Mouse (Mus musculus): ENCODE data around the gene Katnb1.

Gene Katnb1

DNA sequence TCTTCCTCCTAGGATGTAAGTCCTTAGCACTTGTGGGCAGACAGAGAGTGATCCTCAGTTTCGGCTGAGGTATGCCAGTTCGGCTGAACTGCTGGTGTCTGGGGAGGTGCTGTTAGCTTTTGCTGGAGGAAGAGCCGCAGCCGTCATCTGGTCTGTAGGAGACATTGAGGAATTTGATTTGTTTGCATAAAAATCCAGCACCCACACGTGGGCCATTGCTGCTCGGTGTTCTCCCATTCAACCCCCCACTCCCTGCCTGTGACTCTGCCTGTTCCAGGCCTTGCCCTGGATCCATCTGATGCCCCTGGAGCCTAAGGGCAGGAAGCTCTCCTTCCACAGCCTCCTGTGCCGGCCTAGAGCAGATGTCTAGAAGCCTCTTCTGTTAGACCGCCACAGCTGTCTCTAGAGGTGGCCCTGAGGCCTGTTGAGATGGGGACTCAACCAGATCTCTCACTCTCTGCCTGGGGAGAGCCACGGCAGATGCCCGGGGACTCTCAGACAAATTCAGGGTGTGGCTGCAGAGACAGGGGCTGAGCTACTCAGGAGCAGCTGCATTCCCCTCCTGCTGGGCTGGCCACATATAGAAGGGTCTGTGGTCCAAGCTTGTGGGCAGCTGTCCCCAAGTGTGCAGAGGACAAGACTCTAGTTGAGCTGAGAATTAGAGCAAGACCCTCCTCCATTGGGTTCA is 3.9 kb downstream of the Katnb1 start:
- DNase-seq = no peak

DNA sequence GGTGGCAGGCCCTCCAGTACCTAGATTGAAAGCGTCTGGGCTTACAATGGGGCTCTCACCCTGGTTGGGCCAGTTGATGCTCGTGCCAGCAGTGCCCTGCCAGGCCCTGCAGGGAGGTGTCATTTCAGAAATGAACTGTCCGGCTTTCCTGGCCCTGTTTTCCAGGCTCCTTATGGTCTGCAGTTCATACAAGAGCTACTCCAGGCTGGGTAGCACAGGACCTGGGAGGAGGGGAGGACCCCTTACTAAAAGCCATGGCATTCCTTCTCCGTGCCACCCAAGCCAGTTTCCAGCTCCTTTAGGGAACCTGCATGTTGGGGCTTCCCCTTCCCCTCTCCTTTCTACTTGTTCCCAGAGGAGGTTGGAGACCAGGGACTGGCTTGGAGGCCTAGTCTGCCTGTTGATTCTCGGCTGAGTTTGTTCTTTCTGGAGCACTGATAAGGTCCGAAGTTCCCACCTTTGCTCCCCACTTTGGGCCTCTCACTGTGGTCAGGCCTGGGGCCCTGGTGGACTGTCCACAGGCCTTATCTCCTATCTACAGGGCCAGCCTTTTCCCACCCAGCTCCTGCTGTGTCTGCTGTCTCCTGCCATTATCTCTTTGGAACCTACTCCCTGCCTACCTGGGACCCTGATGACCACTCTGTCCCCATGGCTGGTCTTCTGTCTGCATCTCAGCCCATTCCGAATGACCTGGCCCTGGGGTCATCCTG is 4.6 kb downstream of the Katnb1 start:
- DNase-seq = peak; percentile 60 to 66

DNA sequence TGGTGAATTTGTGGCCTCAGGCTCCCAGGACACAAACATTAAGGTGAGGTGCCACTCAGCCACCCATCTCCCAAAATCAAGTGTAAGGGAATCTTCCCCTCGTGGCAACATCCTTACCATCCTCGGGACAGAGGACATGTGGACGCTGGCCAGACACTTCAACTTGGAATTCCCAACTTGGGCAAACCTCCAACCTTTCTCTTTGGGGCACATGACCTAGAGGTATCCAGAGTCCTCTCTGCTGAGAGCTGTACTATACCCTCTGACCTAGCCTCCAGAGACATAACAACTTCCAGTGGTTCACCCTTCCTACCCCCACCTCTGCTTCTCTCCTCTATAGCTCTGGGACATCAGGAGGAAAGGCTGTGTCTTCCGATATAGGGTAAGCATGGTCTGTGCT is 12.6 kb downstream of the Katnb1 start:
- no peak for DNase-seq

DNA sequence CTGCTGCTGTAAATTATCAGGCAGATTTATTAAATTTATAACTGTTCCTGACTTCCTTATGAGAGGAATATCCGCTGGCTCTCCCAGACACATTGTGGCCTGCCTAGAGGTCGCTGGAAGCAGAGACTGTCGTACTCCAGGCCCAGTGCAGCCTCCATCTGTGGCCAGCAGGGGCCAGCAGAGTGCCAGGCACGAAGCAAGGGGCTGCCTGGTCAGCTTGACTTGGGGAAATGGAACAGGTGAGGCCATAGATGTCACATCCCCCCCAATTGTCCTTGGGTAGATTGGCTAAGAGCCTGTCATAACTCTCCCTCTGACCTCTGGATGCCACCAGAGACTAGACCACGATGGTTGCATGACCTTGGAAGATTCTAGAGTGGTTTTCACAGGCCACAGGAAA is 18.0 kb downstream of the Katnb1 start:
- DNase-seq = peak; percentile 67 to 68

DNA sequence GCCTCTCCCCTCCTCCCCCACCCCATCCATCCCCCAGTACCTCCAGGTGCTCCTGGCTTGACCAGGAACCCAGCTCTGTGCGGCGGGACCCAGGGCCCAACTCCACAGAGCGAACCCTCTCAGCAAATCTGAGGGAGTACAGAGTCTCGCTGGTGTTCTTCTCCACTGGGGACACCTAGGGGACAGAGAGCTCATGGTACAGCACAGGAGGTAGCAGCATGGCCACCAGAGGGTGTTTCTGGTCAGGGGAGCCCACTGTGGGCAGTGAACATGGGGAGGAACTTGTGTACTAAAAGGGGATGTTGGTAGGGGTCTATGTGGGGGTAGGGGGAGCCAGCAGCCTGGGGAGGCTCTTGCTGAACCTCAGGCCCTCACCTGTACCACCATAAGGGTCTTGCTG is 21.0 kb downstream of the Katnb1 start:
- no peak for DNase-seq

DNA sequence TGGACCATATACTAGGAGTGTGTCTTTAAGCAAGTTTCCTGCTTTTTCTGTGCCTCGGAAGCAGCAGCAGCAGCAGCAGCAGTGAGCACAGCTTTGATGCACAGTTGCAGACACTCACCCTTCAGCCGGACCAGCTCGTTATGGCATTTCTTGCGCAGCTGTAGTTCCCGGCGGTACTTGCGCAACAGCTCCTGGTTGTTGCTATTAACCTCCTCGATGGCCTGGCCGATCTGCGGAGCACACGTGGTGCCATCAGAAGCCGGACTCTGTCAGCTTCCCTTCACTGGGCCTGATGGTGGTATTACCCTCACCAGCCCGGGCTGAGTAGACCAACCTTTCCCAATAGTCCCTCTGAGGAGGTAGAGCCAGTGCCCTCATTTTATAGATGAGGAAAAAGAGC is 26.3 kb downstream of the Katnb1 start:
- DNase-seq = no peak

DNA sequence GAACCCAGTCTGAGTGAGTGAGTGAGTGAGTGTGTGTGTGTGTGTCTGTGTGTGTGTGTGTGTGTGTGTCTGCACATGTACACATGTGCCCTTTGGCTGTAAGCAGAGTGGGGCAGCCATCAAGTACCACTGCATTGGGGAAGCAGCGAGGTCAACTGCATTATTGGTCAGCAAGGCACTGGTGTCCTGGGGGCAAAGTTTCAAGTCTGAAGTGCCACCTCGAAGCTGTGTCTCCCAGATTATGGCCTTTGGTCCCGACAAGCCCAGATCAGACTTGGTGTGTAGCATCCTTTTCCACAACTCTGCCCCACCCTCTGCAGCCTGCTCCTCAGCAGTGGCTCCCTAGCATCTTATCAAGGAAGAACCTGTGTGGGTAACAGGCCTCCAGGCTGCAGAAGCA is 31.6 kb downstream of the Katnb1 start:
- DNase-seq = no peak

DNA sequence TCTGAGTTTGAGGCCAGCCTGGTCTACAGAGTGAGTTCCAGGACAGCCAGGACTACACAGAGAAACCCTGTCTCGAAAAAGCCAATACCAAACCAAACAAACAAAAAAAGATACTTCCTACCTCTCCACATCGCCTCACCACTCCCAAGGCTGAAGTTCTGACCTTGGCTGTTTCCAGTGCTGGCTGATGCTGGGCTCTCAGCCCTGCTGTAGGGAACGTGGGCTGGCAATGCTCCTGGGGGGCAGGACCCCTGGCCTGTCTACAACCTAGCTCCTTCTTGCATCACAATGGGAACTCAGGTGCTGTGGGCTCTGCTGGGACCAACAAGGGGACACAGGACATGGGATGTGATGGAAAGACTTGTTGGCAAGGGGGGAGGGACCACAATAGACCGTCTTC is 32.1 kb downstream of the Katnb1 start:
- DNase-seq = no peak

DNA sequence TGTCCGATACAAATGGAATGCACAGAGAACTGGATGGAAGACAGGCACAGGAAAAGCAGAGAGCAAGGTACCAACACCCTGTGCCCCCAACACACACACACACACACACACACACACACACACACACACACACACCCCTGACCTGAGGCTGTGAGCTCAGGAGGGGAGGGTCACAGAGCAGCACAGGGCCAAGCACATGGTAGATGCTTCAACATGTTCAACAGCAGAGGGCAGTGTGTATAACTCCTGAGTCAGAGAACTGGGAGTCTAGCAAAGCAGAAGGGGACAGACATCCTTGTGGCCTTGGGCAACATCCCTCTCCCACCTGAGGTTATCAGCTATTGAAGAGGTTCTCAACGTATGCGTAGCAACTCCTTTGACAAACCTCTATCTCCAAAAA is 32.8 kb downstream of the Katnb1 start:
- no peak for DNase-seq

DNA sequence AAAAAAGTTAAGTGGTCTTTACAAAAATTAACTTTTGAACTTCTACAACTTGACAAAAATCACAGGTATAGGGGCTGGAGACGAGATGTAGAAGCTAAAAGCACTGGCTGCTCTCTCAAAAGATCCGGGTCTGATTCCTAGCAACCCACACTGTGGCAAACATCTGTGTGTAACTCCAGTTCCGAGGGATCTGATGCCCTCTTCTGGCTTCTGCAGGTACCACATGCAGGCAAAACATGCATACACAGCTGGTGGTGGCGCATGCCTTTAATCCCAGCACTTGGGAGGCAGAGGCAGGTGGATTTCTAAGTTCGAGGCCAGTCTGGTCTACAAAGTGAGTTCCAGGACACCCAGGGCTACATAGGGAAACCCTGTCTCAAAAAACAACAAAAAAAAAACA is 42.5 kb downstream of the Katnb1 start:
- no peak for DNase-seq

DNA sequence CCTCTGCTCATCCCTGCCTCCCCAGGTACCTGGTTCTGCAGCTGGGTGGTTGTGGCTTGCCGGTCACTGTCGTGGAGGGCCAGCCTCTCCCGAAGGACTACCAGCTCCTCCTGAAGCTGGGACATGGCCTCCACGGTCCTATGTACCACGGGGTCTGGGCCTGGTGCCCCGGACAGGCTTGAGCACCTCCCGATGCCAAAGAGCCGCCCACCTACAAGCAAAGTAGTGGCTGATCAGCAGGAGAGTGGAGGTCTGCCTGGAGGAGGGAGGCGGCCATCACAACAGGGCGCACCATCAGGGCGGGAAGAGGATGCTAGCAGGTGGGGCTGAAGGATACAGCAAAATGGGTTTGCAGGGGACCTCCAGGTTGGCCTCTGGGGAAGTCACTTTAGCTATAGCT is 45.5 kb downstream of the Katnb1 start:
- DNase-seq = no peak

DNA sequence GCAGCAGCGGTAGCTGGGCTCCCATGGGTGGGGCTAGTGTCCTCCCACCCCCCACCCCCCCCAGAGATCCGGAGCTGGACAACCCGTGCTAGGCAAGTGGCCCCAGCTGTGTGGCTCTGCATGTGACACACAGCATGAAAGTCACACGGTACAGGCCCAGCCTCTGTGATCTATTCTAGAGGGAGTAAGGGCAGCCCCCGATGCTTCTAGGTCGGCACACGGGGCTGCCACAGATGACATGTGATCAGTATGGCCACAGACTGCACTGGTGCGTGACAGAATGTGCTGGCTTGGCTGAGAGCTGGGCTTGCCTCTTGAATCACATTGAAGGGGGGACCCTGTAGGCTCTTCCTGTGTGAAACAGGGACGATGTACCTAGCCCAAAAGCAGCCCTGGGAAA is 46.7 kb downstream of the Katnb1 start:
- no peak for DNase-seq

DNA sequence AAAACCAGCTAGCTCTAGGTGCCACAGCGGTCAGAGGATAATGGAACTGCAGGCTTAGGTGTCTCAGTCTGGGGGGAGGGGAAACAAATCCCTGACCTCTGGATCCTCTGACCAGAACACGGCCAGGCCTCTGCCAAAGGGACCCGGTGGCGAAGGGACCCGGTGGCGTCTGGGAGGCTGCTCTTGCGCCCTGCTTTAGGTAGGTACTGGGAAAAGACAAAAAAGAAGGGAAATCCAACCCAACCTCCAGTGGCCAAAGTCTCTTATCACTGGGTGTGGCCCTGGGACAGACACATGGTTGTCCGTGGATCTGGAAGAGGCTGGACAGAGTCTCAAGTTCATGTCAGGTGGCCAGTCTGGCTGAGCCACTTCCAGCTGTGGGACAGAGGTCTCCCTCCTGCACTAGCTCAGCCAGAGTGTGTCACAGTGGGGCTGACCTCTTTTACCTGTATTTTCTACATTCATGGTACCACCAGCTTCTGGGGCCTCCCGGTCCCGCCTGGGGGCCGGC is 47.8 kb downstream of the Katnb1 start:
- no peak for DNase-seq

DNA sequence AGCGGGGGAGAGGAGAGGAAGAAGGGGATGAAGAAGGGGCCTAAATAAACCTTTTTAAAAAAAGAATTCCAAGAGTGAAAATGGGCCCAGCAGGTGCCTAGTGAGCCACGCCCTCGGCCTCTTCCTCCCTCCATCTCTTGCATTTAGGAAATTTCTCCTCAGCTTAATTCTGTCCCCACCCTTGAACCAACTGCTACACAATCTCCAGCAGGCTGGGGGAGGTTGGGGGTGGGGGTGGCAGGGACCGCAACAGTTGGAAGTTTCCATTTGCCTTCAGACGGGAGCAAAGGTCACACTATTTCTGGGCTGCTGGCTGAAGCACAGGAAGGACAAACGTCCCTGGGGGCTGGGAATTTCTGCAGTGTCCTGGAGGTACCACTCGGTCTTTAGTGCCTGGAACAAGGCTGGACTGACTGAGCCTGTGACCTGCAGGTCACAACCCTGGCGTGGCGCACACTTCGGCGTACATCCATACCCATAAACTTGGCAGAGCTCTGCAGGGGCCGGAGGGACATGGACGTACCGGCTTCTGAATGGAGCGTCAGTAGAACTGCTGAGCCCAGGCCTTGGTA is 50.1 kb downstream of the Katnb1 start:
- no peak for DNase-seq

DNA sequence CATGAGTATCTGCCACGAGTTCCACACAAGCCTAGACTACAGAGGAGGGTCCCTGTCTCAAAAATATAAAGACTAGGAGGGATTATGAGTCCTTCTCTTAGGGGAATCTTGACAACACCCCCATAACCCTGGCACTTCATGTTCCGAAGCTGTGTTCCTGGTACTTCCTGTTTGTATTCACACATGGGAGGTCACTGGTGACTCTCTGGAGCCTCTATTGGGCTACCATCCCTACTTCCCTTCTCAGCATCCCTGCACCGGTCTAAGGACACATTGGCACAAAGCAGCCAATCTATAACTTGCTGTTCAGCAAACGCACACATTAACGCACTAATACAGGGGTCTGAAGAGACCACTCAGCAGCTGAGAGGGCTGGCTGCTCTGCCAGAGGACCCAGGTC is 51.0 kb downstream of the Katnb1 start:
- DNase-seq = no peak

DNA sequence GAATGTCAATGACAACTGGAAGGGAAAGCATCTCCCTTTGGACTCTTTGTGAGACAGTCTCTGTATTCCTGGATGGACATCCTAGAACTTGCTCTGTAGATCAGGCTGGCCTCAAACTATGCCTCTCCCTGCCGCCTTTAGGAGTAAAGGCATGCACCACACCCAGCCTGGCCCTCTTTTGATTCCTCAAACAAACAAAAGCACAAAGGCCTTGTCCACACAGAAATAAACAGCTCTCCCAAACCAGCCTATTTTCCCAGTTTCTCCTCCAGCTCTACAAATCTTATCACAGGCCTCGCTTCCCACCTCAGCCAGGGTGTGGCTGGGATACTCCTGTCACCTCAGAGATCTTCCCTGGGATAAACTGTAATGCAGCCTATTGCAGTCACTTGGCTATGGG is 53.2 kb downstream of the Katnb1 start:
- DNase-seq = no peak

DNA sequence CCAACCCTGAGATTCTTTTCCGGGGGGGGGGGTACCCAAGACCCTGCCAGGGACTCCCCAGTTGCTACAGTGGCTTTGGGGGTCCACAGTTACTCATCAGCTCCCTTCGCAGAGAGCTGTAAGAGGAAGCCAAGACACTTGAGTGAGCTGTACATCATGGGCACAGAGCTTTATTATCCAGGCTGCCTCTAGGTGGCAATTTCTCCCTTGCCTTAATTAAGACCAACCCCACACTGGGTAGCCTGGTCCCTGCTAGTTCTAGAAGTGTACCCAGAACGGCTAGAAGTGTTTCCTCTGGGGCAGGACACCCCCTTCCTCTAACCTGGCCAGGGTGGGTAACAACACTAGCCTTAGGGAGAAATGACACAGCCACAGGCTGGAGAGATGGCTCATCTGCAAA is 54.3 kb downstream of the Katnb1 start:
- DNase-seq = no peak

DNA sequence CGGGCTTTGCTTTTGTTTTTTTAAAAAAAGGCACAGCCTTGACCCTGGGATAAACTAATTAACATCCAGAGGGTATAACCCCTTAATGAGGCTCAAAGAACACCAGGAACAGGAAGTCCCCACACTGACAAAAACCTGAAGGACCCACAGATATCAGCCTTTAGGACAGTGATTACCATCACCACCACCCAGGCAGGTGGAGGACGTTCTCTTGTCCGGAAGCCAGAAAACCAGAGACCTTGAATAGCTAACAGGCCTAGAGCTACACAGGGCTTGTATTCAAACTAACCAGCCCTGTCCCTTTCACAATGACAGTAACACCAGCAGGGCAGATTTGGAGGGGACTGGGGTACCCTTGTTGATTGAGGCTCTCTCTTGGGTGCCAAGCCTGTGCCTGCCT is 55.2 kb downstream of the Katnb1 start:
- no peak for DNase-seq

DNA sequence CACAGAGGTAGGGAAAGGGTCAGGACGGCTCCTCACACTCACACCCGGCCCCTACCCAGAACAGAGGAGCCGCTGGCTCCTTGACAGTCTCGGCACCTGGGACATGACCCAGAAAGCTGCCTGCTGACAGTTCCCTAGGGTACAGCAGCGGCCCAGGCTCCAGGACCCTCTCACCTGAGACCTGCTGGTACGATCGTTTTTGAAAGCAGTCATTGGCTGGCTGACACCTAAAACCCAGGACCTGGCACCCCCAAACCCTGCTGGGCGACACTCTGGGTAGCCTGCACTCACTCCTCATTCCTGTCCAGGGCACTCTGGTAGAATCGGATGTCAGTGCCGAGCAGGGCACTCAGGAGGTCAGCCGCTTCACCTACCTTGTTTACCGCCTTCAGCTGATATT is 56.2 kb downstream of the Katnb1 start:
- no peak for DNase-seq

DNA sequence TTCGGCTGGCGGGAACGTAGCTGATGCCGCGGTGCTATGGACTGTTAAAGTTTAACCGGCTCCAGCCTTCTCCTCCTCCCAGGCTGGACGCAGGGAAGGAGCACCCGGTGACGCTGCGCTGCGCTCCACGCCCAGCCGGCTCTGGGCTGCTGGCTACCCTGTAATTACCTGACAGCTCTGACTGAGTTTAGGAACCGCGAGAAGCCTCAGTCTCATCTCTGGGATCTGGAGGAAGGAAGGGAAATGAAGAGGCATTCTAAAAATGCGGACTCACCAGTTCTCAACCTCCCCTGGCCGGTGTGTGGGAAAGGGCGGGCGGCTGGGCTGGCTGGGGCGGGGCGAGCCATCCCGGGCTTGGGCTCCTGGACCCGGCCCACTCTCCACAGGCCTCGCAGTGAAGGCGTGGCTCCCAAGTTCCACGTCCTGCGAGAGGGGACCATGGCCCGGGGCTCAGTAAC is 56.7 kb downstream of the Katnb1 start:
- peak; percentile 13 to 15 for DNase-seq

DNA sequence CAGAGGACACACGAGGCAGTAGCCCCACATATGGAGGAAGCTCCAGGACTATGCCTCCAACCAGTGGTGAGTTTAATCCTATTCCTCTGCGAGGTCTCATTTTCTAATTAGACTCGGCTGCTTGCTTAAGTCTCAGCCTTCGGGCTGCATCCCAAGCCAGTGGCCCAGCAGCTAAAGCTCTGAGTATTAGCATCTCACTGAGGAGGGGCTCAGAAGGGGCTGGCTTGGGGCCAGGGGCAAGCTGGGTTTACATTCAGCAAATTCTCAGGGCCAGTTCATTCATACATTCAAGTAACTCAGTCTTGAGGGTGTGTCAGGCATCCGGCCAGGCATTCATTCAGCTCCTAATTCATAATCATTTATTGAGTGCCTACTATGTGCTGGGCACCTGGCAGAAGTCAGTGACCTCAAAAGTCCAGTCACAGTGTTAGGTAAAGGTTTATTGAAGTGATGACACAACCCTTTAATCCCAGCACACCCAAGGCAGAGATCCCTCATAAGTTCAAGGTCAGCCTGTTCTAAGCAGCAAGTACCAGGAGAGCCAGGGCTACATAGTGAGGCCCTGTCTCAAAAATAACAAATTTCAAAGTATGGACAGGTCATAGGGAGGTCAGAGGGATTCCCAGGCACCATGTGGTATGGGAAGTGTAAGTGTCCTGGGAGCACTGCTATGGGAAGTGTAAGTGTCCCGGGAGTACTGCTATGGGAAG is 57.5 kb downstream of the Katnb1 start:
- peak in 1 of 2 experiments; percentile 15 for DNase-seq

DNA sequence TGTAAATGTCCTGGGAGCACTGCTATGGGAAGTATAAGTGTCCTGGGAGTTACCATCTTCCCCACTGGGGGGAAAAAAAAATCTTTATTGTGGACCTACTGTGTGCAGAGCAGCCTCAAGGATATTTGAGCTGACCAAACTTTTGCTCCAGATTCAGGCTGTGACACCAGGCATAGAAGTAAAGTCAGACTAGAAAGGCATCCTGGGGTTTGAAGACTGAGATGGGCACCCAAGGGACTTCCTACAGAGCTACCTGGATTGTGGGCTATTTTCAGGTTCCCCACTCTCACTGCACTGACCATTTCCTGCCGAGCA is 58.0 kb downstream of the Katnb1 start:
- DNase-seq = no peak

DNA sequence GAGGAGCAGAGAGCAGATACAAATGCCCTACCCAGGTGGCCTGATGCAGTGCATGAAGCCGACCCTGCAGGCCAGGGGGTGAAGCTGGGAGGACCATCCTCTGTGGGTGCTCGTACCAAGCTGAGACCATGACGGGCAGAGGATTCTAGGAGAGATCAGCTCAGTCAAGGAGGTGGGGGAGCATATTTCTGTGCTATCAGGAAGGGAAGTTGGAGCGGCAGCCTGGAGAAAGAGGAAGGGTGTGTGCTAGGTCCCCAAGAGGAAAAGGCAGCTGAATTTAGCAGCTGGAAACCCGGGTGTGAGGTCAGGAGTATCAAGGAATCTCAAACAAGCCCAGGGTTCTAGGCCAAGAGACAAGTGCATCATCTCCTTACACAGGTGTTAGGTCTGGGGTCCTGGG is 59.6 kb downstream of the Katnb1 start:
- DNase-seq = no peak

DNA sequence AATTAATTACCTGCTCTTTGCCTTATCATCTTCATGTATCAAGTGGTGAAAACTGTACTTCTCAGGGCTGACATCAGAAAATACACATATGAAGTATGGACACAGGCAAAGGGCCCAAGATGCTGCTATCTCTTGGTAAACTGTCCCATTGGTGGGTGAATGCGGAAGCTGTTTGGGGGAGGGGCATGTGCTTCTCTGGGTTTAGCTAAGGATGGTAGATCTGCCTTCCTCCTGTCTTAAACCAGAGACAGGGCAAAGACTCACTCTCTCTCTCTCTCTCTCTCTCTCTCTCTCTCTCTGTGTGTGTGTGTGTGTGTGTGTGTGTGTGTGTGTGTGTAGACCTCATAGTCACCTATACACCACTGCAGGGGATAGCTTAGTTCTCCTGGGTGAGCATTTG is 60.0 kb downstream of the Katnb1 start:
- no peak for DNase-seq
